Mouse (Mus musculus) myocyte (in vitro differentiated cells): ENCODE measurements at regions not wholly inside any gene's neighbourhood (a gene's known extent, or its start where the extent isn't known, plus 50 kb on each side); places are given as distances from the start of the nearest gene placed in this dataset.

Experiments used
- H3K27me3 ChIP-seq: one replicate; pipeline ENCODE4 v1.6.1; 2011; ENCODE audit not compliant: control insufficient read depth, insufficient read depth, insufficient read length
- H3K36me3 ChIP-seq: one replicate; pipeline ENCODE4 v1.6.1; 2011; ENCODE audit not compliant: control insufficient read depth, insufficient read depth
- H3K4me2 ChIP-seq: one replicate; pipeline ENCODE4 v1.6.1; 2011; ENCODE audit warnings: low read depth, control low read depth
- H3K4me3 ChIP-seq: one replicate; pipeline ENCODE4 v1.5.1; 2011; ENCODE audit warnings: mild to moderate bottlenecking, control low read depth, moderate library complexity
- H3K79me2 ChIP-seq: one replicate; pipeline ENCODE4 v1.6.1; 2011; ENCODE audit not compliant: control insufficient read depth, insufficient read depth
- H3ac ChIP-seq: one replicate; pipeline ENCODE4 v1.6.1; 2011; ENCODE audit not compliant: control insufficient read depth, insufficient read length
- CEBPB ChIP-seq: IDR thresholded peaks from 2 replicates; pipeline ENCODE4 v1.6.1; 2011; ENCODE audit warnings: mild to moderate bottlenecking, moderate library complexity; ENCODE audit not compliant: poor library complexity, insufficient read depth, severe bottlenecking
- E2F4 ChIP-seq: IDR thresholded peaks from one replicate; pipeline ENCODE4 v1.6.1; 2011; ENCODE audit warnings: mild to moderate bottlenecking, control low read depth, moderate library complexity; ENCODE audit not compliant: insufficient read depth
- MAX ChIP-seq: IDR thresholded peaks from one replicate; pipeline ENCODE4 v1.6.1; 2011; ENCODE audit warnings: low read depth, mild to moderate bottlenecking, control low read depth
- MYOD1 ChIP-seq, 3 experiments: IDR thresholded peaks; one replicate each; pipeline ENCODE4 v1.6.1; 2011; ENCODE audit warnings: control low read depth in 2 of 3, low read depth in 2 of 3, mild to moderate bottlenecking in 2 of 3, moderate library complexity in 1 of 3; ENCODE audit not compliant: insufficient read length in 2 of 3, control insufficient read depth in 1 of 3
- MYOG ChIP-seq, 3 experiments: IDR thresholded peaks; one replicate each; pipeline ENCODE4 v1.6.1; 2011; ENCODE audit warnings: control low read depth in 2 of 3, low read depth in 2 of 3, mild to moderate bottlenecking in 2 of 3; ENCODE audit not compliant: insufficient read length in 2 of 3, control insufficient read depth in 1 of 3, insufficient read depth in 1 of 3
- POLR2A ChIP-seq: IDR thresholded peaks from one replicate; pipeline ENCODE4 v1.6.1; 2011; ENCODE audit warnings: low read depth, mild to moderate bottlenecking, control low read depth, moderate library complexity; ENCODE audit not compliant: insufficient read length
- POLR2AphosphoS2 ChIP-seq: IDR thresholded peaks from one replicate; pipeline ENCODE4 v1.6.1; 2011; ENCODE audit warnings: low read depth, control low read depth; ENCODE audit not compliant: insufficient read length
- REST ChIP-seq: IDR thresholded peaks from one replicate; pipeline ENCODE4 v1.6.1; 2011; ENCODE audit warnings: mild to moderate bottlenecking, control low read depth, moderate library complexity; ENCODE audit not compliant: insufficient read depth, insufficient read length
- SRF ChIP-seq: IDR thresholded peaks from one replicate; pipeline ENCODE4 v1.6.1; 2011; ENCODE audit warnings: low read depth; ENCODE audit not compliant: control insufficient read depth, insufficient read length
- TCF12 ChIP-seq: IDR thresholded peaks from one replicate; pipeline ENCODE4 v1.6.1; 2011; ENCODE audit warnings: mild to moderate bottlenecking, control low read depth; ENCODE audit not compliant: poor library complexity, insufficient read depth, severe bottlenecking
- TCF3 ChIP-seq: IDR thresholded peaks from one replicate; pipeline ENCODE4 v1.6.1; 2011; ENCODE audit warnings: low read depth, control low read depth; ENCODE audit not compliant: insufficient read length
- USF1 ChIP-seq: IDR thresholded peaks from one replicate; pipeline ENCODE4 v1.6.1; 2011; ENCODE audit warnings: low read depth, mild to moderate bottlenecking, control low read depth, moderate library complexity

DNA sequence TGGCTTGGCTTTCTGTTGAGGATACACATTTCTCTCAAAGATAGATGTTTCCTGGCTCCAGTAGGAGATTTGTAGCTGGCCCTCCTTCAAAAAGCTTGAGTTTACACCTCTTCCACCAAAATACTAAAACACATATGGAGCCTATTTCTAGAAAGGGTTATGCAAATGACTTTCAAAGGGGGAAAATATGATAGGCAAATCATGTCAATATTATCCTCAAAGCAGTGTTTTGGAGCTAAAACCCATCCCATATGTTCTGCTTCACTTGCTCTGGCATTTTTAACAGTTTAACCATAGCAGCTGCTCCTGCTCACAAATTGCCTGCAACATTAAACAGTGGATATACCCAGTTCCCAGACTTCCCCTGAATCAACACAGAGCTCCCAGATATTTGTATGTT lies 525.5 kb upstream of the Pappa start:
- Histone ChIP-seq H3ac (no peak overlapping the region), H3K4me3 (no peak overlapping the region)

DNA sequence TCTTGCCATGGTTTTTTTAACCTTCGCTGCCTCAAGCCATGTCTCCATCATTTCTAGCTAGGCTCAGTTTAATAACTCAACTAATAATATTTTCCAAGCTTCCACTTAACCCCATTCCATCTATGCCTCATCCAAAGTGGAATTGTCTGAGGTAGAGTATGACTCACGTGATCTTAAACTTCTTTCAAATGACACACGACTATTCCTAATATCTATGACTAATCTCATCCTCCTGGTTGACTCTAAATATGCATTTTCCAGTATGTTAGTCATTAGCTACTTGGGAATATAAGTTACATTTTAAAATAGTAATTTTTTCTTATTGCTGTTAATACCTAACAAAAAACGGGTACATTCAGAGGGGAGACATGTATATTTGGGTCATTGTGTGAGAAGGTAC lies 524.8 kb upstream of the Pappa start:
- Histone ChIP-seq H3K4me2 (no peak overlapping the region), H3K79me2 (no peaks in the 10 kb centered on the region), H3K36me3 (no peaks in the 10 kb centered on the region), H3K4me3 (no peak overlapping the region), H3K27me3 (no peaks in the 10 kb centered on the region), H3ac (no peak overlapping the region)
- TF ChIP-seq REST (no peak), MYOG (IDR thresholded peaks at IDR 0.05; ENCODE audit: control insufficient read depth in 1 of 3, insufficient read depth in 1 of 3, insufficient read length in 2 of 3, low read depth in 2 of 3) (no peak)

More for the DNA sequence above, 525.5 kb upstream of the Pappa start:
- Histone ChIP-seq H3K4me2 (no peak overlapping the region), H3K36me3 (no peaks in the 10 kb centered on the region), H3K79me2 (no peaks in the 10 kb centered on the region), H3K27me3 (no peaks in the 10 kb centered on the region)
- TF ChIP-seq SRF (no peak), MAX (no peak)

DNA sequence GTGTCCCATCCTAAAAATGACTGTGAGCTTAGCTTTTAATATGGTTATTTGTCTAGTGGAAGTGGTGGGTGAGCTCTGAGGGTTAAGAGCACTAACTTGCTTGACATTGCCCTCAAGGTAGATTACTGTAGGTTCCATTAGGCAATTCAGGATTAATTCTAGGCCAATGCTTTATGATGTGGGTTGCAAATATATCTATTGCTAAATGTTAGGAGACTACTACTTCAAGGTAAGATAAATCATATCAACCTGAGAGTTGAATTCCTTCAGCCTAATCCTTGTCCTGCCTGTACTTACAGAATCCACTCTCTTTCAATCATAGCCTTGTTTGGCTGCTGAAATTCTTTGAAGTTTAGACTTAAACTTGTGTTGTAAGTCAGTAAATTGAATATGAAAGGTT lies 501.2 kb upstream of the Pappa start:
- Histone ChIP-seq H3K4me3 (no peak overlapping the region), H3K27me3 (no peaks in the 10 kb centered on the region), H3K79me2 (no peaks in the 10 kb centered on the region), H3K36me3 (no peaks in the 10 kb centered on the region), H3ac (no peak overlapping the region), H3K4me2 (no peak overlapping the region)
- TF ChIP-seq TCF3 (no peak), USF1 (no peak), MYOD1 (IDR thresholded peaks at IDR 0.05; ENCODE audit: control insufficient read depth in 1 of 3, insufficient read length in 2 of 3, low read depth in 2 of 3) (no peak), CEBPB (no peak), TCF12 (no peak), REST (no peak), E2F4 (no peak), POLR2AphosphoS2 (no peak), MAX (no peak), POLR2A (no peak), MYOG (IDR thresholded peaks at IDR 0.05; ENCODE audit: control insufficient read depth in 1 of 3, insufficient read depth in 1 of 3, insufficient read length in 2 of 3, low read depth in 2 of 3) (no peak), SRF (no peak)

DNA sequence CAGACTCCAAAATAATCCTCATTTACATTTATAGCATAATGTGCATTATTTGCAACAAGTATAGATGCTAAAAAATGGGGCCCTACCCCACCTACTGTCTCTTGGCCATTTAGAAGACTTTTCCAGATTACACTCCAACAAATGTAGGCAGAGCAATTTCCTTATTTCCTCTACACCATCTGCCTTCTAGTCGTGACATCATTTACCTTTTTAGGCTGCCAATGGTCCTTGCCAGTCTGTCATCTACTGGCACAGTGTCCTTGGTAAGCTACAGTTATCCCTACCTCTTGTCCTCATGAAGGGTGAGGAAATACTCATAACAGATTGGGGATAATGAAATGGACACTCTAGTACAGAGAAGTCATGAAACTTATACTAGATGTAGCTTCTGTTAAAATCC lies 491.8 kb upstream of the Pappa start:
- Histone ChIP-seq H3K4me3 (no peak overlapping the region), H3ac (no peak overlapping the region), H3K4me2 (no peak overlapping the region), H3K36me3 (no peaks in the 10 kb centered on the region), H3K79me2 (no peaks in the 10 kb centered on the region), H3K27me3 (no peaks in the 10 kb centered on the region)
- TF ChIP-seq MYOG (IDR thresholded peaks at IDR 0.05; ENCODE audit: control insufficient read depth in 1 of 3, insufficient read depth in 1 of 3, insufficient read length in 2 of 3, low read depth in 2 of 3) (no peak), MAX (no peak), TCF3 (no peak), TCF12 (no peak)

DNA sequence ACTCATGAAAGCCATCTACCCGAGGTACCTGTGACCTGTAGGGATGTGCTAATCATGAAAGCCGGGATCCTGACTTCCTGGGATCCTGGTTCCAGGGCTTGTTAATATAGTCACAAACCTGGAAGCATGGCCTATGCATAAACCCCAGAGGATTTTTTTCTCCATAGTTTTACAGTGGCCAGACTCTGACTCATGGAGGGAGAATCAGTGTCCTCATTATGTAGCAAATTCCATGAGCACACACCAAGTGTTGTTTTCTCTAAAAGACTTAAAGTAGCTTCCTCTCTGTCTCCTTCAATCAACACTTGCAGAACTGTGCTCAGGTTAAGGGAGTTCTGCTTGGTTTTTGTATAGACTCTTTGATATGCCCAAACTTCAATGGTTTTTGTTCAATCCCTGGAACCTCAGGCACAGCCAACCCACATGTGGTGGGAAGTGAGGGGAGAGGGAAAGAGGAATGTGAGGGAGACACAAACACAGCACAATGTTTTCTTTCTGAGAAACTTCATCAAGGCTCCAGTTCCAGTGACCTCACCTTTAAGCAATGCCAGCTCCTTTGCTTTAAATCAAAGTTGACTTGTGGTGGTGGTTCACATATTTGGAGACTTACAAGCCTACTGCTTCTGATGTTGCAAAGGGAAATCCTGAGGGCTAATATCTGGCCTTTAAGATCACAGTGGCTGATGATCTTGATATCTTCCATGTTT lies 488.6 kb upstream of the Pappa start:
- no peak overlapping the region for H3ac ChIP-seq
- H3K4me3 ChIP-seq, result no peak overlapping the region
- peak overlapping the region; percentile 37 for H3K4me2 ChIP-seq
- 0 out of 2 replicates have a peak, but pooled peaks have one; percentile 52 for TF ChIP-seq CEBPB
- no peak for TF ChIP-seq E2F4
- TF ChIP-seq POLR2A, result no peak
- TF ChIP-seq TCF3, result no peak
- no peak for TF ChIP-seq MYOD1 (IDR thresholded peaks at IDR 0.05; ENCODE audit: control insufficient read depth in 1 of 3, insufficient read length in 2 of 3, low read depth in 2 of 3)
- no peak for TF ChIP-seq TCF12
- TF ChIP-seq MAX, result no peak
- no peak for TF ChIP-seq USF1
- TF ChIP-seq MYOG (IDR thresholded peaks at IDR 0.05; ENCODE audit: control insufficient read depth in 1 of 3, insufficient read depth in 1 of 3, insufficient read length in 2 of 3, low read depth in 2 of 3), result no peak
- H3K79me2 ChIP-seq, result no peaks in the 10 kb centered on the region
- no peaks in the 10 kb centered on the region for H3K27me3 ChIP-seq
- H3K36me3 ChIP-seq, result no peaks in the 10 kb centered on the region

DNA sequence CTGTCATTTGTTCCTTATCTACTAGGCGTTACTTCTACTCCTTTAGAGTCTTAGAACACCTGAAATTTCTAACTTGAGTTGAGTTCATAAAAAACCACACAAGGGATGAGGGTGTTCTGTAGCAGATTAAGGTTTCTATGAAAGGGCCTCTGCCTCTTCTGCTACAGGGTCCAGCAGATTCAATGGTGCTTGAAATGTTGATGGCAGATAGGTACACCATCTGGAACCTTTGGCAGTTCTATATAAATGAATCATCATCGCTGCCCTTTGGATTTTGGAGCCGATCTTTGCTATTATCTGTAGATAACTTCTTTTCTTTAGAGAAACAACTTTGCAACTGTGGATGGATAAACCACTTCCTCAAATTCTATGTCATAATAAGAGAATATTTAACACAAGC lies 483.9 kb upstream of the Pappa start:
- Histone ChIP-seq H3K4me2 (no peak overlapping the region), H3ac (no peak overlapping the region), H3K79me2 (no peaks in the 10 kb centered on the region), H3K4me3 (no peak overlapping the region), H3K27me3 (no peaks in the 10 kb centered on the region), H3K36me3 (no peaks in the 10 kb centered on the region)
- TF ChIP-seq POLR2A, result no peak
- TF ChIP-seq MYOD1 (IDR thresholded peaks at IDR 0.05; ENCODE audit: control insufficient read depth in 1 of 3, insufficient read length in 2 of 3, low read depth in 2 of 3), result no peak
- TF ChIP-seq MYOG (IDR thresholded peaks at IDR 0.05; ENCODE audit: control insufficient read depth in 1 of 3, insufficient read depth in 1 of 3, insufficient read length in 2 of 3, low read depth in 2 of 3), result no peak
- no peak for TF ChIP-seq CEBPB
- TF ChIP-seq MAX, result no peak
- TF ChIP-seq POLR2AphosphoS2, result no peak
- TF ChIP-seq TCF12, result no peak
- no peak for TF ChIP-seq E2F4
- no peak for TF ChIP-seq SRF
- no peak for TF ChIP-seq REST
- TF ChIP-seq USF1, result no peak
